Mouse (Mus musculus): ENCODE data around the gene Mki67. TPM values are rescaled to one million over a fixed set of nuclear protein-coding genes. Genes with fewer than 3 reads are reported as not detected.

Mki67 gene
- polyA plus RNA-seq, 1 experiment from 2014 or later: 50.9 TPM

DNA sequence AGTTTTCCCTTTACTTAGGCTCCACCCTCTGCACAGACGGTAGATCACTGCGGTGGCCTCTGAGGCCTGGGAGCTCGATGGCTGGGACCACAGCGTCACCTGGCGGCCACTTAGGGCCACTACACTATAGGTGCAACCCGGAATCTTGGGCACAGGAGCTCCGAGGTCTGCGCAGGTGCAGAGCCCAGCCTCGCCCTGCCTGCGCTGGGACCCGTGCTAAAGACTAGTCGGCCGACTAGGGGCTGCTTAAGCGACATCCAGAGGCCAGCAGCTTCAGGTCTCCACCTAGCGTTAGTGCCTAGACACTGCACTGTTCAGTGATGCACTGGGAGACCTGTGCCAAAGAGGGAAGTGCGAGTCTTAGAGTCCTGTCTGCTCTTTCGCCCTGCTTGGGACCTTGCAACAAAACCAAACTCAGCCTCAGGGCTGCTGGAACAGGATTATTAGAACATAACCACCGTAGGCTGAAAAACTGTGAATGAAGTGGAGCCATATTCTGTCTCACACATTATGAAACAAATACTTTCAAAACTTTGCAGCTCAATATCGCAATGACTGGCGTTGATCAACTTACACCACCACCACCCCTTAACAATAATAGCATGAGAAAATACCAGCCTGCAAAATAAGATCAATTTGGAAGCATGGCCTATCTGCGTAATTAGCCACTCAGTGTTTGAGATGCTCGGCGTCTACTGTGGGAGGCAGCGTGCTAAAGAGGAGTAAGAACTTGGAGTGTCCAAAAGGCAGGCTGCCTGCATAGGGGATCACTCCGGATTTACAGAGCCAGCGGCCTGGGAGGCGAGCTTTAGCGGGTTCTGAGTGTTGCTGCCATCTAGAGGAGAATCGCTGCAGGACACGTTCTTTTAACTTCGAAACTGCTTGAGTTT lies 19.8 kb upstream of the Mki67 start:
- no peaks in the 10 kb centered on the region for H3K9me3 ChIP-seq
- H3K36me3 ChIP-seq: no peaks in the 10 kb centered on the region
- 0 out of 2 replicates have a peak, but pooled peaks cover 3% of the 10 kb centered on the region for H3K4me1 ChIP-seq
- peak; percentile 93 for ATAC-seq (ENCODE audit: low FRiP score, low read depth)
- H3K27me3 ChIP-seq: no peaks in the 10 kb centered on the region
- peak overlapping the region; percentile 44 for H3K4me2 ChIP-seq (replicated peaks)
- H3K4me3 ChIP-seq: peak overlapping the region; percentile 10; the same call in 1 of the 2 replicates
- no peak overlapping the region for H3K9ac ChIP-seq (replicated peaks)
- H3K27ac ChIP-seq (replicated peaks): no peak overlapping the region
- WGBS: 18% methylated on average over 31 of the region's 31 CpGs

DNA sequence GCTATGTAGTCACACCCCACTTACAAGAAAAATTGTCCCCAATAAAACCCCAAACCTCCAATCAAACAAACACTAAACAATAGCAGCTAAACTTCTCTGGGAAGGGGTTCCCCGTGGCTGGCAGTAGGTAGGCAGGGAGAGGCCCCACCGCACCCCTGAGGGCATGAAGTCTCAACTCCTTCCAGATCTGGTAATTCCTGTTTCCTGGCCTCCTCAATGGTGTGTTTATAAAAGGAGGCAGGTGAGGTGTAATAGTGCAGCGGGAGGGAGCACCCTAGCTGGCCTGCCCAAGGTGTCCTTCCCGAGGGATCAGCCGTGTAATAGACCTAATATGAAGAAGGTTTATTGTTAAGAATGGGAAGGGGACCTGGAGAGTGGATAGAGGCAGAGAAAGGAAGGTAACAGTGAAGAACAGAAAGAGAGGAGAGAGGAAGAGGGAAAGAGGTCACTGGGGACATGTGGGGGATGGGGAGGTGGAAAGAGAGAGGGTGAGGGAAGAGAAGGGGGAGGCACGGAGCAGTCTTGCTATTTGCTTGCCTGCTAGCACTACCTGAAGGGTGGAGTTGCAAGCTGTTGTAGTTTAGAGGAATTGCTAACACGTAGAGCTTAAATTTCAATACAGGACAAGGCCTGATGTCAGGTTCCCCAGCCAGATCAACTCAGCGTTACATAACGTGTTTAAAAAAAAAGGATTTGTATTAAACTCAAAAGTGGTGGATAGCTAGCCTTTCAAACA lies 18.9 kb upstream of the Mki67 start:
- 88% methylated on average over 9 of the region's 9 CpGs for WGBS

DNA sequence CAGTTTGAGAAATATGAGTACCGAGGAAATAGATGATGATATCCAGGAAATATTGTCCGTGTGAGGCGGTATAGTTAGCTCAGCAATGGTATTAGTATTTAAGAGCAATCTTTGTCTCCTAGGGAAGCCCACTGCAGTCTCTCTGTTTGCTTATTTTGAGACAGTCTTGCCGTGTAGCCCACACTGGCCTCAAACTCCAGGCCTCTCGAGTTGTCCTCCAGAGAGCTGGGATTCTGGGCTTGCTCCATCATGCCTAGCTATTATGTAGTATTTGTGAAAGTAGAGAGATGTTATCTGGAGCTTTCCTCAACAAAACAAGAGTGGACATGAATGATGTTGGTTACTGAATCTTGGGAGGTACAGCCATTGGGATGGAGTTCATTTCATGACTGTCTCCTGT lies 18.2 kb upstream of the Mki67 start:
- H3K9ac ChIP-seq (replicated peaks): no peak overlapping the region
- WGBS: 91% methylated on average over 5 of the region's 5 CpGs
- no peak overlapping the region for H3K4me3 ChIP-seq
- 0 out of 2 replicates have a peak, but pooled peaks cover 3% of the 10 kb centered on the region for H3K4me1 ChIP-seq
- no peaks in the 10 kb centered on the region for H3K9me3 ChIP-seq
- H3K27me3 ChIP-seq: no peaks in the 10 kb centered on the region
- H3K27ac ChIP-seq (replicated peaks): no peak overlapping the region
- H3K4me2 ChIP-seq (replicated peaks): no peak overlapping the region
- no peak for ATAC-seq (ENCODE audit: low FRiP score, low read depth)
- no peaks in the 10 kb centered on the region for H3K36me3 ChIP-seq

More for the DNA sequence above, 18.9 kb upstream of the Mki67 start:
- ATAC-seq (ENCODE audit: low FRiP score, low read depth): peak; percentile 11; the same call in 1 of the 2 replicates
- Histone ChIP-seq H3K4me3 (no peak overlapping the region), H3K36me3 (no peaks in the 10 kb centered on the region), H3K4me2 (replicated peaks) (no peak overlapping the region), H3K9me3 (no peaks in the 10 kb centered on the region), H3K9ac (replicated peaks) (no peak overlapping the region), H3K4me1 (0 out of 2 replicates have a peak, but pooled peaks cover 3% of the 10 kb centered on the region), H3K27me3 (no peaks in the 10 kb centered on the region), H3K27ac (replicated peaks) (no peak overlapping the region)

DNA sequence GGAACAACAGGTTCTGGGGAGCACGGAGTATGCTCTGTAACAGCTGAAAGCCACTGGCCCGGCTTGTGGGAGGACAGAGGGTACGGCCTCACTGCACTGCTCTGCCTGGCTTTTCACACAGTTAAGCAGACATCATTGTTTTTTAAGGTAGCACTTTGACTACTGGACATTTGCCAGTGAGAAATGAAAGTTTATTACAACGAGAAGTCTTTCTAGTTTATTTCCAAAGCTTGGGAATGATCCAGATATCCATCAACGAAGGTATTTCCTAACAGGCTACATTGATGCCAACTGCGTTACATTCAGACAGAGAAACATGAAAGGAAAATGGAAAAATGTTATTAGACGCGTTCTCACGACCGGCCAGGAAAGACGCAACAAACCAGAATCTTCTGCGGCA lies 11.9 kb upstream of the Mki67 start:
- Histone ChIP-seq H3K9me3 (no peaks in the 10 kb centered on the region), H3K27ac (replicated peaks) (no peak overlapping the region), H3K36me3 (no peaks in the 10 kb centered on the region), H3K4me2 (replicated peaks) (no peak overlapping the region), H3K4me3 (no peak overlapping the region), H3K27me3 (no peaks in the 10 kb centered on the region), H3K4me1 (no peaks in the 10 kb centered on the region), H3K9ac (replicated peaks) (no peak overlapping the region)
- ATAC-seq (ENCODE audit: low FRiP score, low read depth): no peak
- 96% methylated on average over 12 of the region's 12 CpGs for WGBS

DNA sequence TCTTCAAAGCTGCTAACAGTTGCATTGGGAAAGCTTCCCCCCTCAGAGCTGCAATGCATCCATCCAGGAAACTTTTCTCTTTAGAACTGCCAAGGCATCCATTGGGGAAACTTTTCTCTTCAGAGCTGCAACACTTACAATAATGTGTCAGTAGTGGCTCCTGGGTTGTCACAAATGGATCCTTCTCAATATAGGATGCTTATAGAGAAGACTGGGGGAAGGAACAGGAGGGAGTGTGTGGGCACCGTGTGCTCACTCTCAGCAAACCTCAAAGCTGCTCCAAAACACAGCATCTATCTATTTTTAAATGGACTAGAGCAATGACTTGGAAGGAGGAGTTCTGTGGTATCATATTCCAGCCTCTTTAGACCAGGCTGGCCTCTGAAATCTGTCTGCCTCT lies 10.5 kb upstream of the Mki67 start:
- Histone ChIP-seq H3K4me1 (no peaks in the 10 kb centered on the region), H3K4me2 (replicated peaks) (no peak overlapping the region), H3K27ac (replicated peaks) (no peak overlapping the region), H3K36me3 (no peaks in the 10 kb centered on the region), H3K9ac (replicated peaks) (no peak overlapping the region), H3K27me3 (no peaks in the 10 kb centered on the region), H3K9me3 (no peaks in the 10 kb centered on the region), H3K4me3 (no peak overlapping the region)
- 88% methylated on average over 1 of the region's 1 CpGs for WGBS
- ATAC-seq (ENCODE audit: low FRiP score, low read depth): no peak

DNA sequence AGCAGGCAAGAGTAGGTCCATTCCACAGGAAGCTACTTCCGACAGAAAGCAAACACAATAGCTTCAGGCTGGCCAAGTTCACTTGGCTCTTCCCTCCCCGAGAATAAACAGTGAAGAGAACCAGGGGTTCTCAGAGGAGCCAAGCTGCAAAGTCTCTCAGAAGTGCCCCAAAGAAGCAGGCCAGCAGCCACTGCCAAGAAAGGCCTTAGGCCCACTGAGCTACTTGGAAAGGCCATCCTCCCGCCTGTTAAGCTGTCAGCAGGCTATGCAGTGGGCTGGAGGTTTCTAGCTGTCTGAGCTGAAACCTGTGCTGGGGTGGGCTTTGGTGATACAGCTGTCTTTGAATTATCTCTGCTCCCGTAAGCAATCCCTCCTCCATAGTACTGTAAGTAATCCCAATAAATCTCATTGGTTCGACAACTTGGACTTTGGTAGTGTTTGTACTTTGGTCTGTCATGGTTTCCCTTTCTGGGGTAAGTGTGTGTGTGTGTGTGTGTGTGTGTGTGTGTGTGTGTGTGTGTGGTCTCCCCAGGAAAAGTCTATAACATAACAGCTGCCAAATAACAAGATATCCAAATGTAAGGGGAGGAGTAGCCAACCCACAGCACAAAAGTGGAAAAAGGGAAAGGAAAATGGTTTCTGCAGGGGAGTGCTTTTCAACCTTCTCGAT lies 7.6 kb upstream of the Mki67 start:
- no peaks in the 10 kb centered on the region for H3K36me3 ChIP-seq
- H3K27ac ChIP-seq (replicated peaks): no peak overlapping the region
- ATAC-seq (ENCODE audit: low FRiP score, low read depth): no peak
- H3K9me3 ChIP-seq: no peaks in the 10 kb centered on the region
- H3K4me3 ChIP-seq: no peak overlapping the region
- no peak overlapping the region for H3K4me2 ChIP-seq (replicated peaks)
- H3K4me1 ChIP-seq: no peaks in the 10 kb centered on the region
- no peak overlapping the region for H3K9ac ChIP-seq (replicated peaks)
- H3K27me3 ChIP-seq: no peaks in the 10 kb centered on the region
- WGBS: 85% methylated on average over 6 of the region's 6 CpGs

DNA sequence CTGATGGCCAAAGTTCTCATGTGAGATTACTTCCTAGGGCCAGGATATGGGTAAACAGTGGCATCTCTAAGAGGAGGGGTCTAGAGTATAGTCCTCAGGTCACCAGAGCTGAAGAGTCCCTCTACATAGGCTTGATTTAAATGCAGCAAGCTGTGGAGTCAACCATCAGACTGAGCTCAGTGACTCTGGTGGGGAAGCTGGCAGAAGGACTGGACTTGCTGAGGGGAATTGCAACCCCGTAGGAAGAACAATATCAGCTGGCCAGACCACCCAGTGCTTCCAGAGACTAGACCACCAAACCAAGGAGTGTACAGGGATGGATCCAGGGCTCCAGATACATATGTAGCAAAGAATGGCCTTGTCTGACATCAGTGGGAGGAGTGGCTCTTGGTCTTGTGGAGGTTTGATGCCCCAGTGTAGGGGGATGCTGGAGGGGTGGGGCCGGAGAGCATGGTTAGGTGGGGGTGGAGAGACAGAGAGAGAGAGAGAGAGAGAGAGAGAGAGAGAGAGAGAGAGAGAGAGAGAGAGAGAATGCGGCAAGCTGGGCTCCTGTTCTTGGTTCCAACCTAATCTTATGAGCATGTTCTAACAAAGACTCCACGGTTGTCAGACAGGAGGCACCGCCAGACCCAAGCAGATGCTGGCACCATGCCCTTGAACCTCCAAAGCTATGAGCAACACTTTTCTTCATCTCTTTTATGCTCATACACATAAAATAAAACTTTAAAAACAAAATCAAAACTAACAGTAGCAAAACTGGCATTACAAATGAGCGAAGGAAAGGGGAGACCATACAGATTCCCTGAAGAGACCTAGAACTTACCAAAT lies 6.1 kb upstream of the Mki67 start:
- H3K27ac ChIP-seq (replicated peaks): no peak overlapping the region
- WGBS: 78% methylated on average over 6 of the region's 6 CpGs
- H3K27me3 ChIP-seq: no peaks in the 10 kb centered on the region

DNA sequence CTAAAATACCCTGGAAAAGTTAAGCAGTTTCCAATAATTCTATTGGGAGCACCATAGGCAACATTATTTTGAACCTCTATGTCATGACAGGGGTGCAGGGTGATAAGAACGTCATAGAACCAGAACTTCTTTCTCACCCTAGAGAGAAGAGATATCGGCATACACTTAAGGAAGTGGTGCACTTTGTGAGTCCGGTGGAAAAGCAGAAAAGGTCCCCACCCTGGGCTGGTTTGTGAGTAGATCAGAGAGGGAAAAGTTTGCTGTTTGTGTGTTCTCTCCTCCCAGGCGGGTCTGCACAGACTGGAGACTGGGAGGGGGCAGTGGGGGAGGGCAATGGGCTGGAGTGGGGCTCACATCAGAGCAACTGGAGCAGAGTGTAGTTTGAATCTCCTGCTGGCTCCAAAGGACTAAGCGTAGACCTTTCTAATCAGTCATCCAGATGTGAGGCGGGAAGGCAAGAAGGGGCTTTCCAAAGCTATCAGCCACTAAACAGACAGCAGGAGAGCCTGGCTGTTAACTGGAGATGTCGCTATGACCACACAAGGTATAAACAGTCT lies 5.4 kb upstream of the Mki67 start:
- Histone ChIP-seq H3K4me1 (peaks cover 4% of the 10 kb centered on the region; the same call in 1 of the 2 replicates), H3K4me3 (no peak overlapping the region), H3K4me2 (replicated peaks) (no peak overlapping the region), H3K9ac (replicated peaks) (no peak overlapping the region), H3K9me3 (no peaks in the 10 kb centered on the region), H3K27ac (replicated peaks) (no peak overlapping the region), H3K36me3 (no peaks in the 10 kb centered on the region), H3K27me3 (no peaks in the 10 kb centered on the region)
- WGBS: 78% methylated on average over 7 of the region's 7 CpGs
- no peak for ATAC-seq (ENCODE audit: low FRiP score, low read depth)

More for the DNA sequence above, 6.1 kb upstream of the Mki67 start:
- Histone ChIP-seq H3K9ac (replicated peaks) (no peak overlapping the region), H3K4me1 (no peaks in the 10 kb centered on the region), H3K9me3 (no peaks in the 10 kb centered on the region), H3K36me3 (no peaks in the 10 kb centered on the region), H3K4me3 (no peak overlapping the region), H3K4me2 (replicated peaks) (no peak overlapping the region)
- no peak for ATAC-seq (ENCODE audit: low FRiP score, low read depth)

DNA sequence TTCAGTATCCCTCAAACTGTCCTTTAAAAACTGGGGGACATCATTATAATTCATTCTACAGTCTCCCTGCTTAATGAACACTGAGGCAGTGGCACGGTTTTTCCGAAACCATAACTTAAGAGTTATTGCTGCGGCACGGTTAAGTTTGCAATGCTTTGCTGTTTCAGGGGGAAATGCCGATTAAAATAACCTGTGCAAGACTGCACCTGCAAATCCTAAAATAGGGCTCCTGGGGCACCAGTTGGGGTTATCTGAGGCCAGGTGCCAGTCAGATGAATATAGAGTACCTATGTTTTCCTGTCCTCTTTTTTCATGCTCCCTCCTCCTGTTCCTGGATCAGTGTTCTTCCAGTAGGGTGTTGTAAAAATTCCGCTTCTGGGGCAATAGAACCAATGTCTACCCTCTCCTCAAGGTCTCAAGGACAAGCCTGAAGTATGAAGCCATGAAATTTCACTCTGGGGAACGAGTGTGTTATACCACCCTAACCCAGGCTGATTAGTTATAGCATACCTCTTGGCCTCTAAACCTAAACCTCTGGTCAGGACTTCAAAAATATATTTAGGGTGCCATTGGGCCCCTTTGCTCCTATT lies 902 bp upstream of the Mki67 start:
- Histone ChIP-seq H3K4me2 (replicated peaks) (peak overlapping the region; percentile 81), H3K9ac (replicated peaks) (peak overlapping the region; percentile 41; the same call in 1 of the 2 replicates), H3K27me3 (no peaks in the 10 kb centered on the region), H3K9me3 (no peaks in the 10 kb centered on the region), H3K36me3 (no peaks in the 10 kb centered on the region), H3K4me1 (peaks cover 29% of the 10 kb centered on the region), H3K4me3 (peak overlapping the region; percentile 87), H3K27ac (replicated peaks) (no peak overlapping the region)
- 71% methylated on average over 7 of the region's 7 CpGs for WGBS
- no peak for ATAC-seq (ENCODE audit: low FRiP score, low read depth)

DNA sequence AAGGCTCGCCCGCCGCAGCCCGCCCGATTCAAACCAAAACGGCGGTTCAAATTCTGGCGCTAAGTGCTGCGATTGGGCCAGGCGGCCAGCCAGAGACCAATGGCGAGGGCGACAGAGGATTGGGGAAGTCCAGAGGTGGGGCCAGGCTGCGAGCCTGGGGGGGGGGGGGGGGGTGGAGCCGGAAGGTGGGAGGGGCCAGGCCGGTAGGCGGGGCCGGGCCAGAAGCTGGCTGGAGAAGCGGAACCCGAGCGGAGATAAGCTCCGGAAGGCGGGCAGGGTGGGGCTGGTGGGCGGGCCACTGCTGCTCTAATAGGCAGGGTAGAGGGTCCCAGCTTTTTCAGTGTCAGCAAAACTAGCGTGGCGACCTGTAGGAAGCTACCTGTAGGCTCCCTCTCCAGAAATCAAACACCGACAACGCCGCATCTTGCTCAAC lies 300 bp upstream of the Mki67 start:
- Histone ChIP-seq H3K9ac (replicated peaks) (peak overlapping the region; percentile 78), H3K27ac (replicated peaks) (no peak overlapping the region), H3K36me3 (no peaks in the 10 kb centered on the region), H3K27me3 (no peaks in the 10 kb centered on the region), H3K9me3 (no peaks in the 10 kb centered on the region), H3K4me3 (peak overlapping the region; percentile 87), H3K4me1 (peaks cover 29% of the 10 kb centered on the region), H3K4me2 (replicated peaks) (peak overlapping the region; percentile 81)
- 2% methylated on average over 21 of the region's 28 CpGs for WGBS
- peak; percentile 98 for ATAC-seq (ENCODE audit: low FRiP score, low read depth)

Data from midbrain, embryonic 12.5 days (tissue).